Mouse (Mus musculus) forebrain, postnatal 0 days (tissue): ENCODE results near the gene Pex11g. TPM values are rescaled to one million over a fixed set of nuclear protein-coding genes. Genes with fewer than 3 reads are reported as not detected.

Experiments
- ATAC-seq: fragments of 200-750 bp; cut with Nextera tagmentation; 2 replicates; pipeline ENCODE4 v1.8.0; 2017; ENCODE audit warnings: mild to moderate bottlenecking, moderate library complexity
- DNase-seq: peaks from one replicate; pipeline ENCODE4 v3.0.0-alpha.2; 2015
- H3K27ac ChIP-seq: fragments of 300-500 bp; sonication (generic); 2 replicates; pipeline ENCODE4 v1.5.1; 2014; ENCODE audit warnings: low read depth, mild to moderate bottlenecking, antibody characterized with exemption, low read length, moderate library complexity, mixed read lengths
- H3K27me3 ChIP-seq: fragments of 300-500 bp; sonication (generic); 2 replicates; pipeline ENCODE4 v1.6.1; 2014; ENCODE audit warnings: mild to moderate bottlenecking, low read length, mixed read lengths; ENCODE audit not compliant: insufficient read depth
- H3K36me3 ChIP-seq: fragments of 300-500 bp; sonication (generic); 2 replicates; pipeline ENCODE4 v1.6.1; 2014; ENCODE audit warnings: mild to moderate bottlenecking, moderate library complexity; ENCODE audit not compliant: insufficient read depth
- H3K4me1 ChIP-seq: fragments of 300-500 bp; sonication (generic); 2 replicates; pipeline ENCODE4 v1.6.1; 2014; ENCODE audit warnings: antibody characterized with exemption; ENCODE audit not compliant: insufficient read depth
- H3K4me2 ChIP-seq: fragments of 300-500 bp; sonication (generic); 2 replicates; pipeline ENCODE4 v1.6.1; 2014; ENCODE audit warnings: low read depth, mild to moderate bottlenecking, moderate library complexity
- H3K4me3 ChIP-seq: fragments of 300-500 bp; sonication (generic); 2 replicates; pipeline ENCODE4 v1.5.1; 2014; ENCODE audit warnings: low read depth, low read length, mixed read lengths
- H3K9ac ChIP-seq: fragments of 300-500 bp; sonication (generic); 2 replicates; pipeline ENCODE4 v1.6.1; 2014; ENCODE audit warnings: mild to moderate bottlenecking
- H3K9me3 ChIP-seq: fragments of 300-500 bp; sonication (generic); 2 replicates; pipeline ENCODE4 v1.6.1; 2016; ENCODE audit warnings: low read length
- CTCF ChIP-seq: sonication (generic); IDR thresholded peaks from 2 replicates; pipeline ENCODE4 v1.5.1; 2016; ENCODE audit warnings: antibody characterized with exemption, control low read depth, low read depth
- WGBS: fragments of 180-500 bp; shearing (Covaris S2); extraction: QIAGEN DNeasy Blood & Tissue Kit; methylation state at CpG from one replicate; pipeline ENCODE4 v1.1.7; 2014; 5-methylcytosine and 5-hydroxymethylcytosine counted together
- polyA plus RNA-seq: library from polyadenylated mRNA; unstranded; fragments of >200 nt; fragmentation: Nextera tagmentation; extraction: Ambion mirVana; gene quantifications from 2 replicates; pipeline ENCODE4 v1.2.1, GENCODE M21; 2015
- total RNA-seq: library from RNA; depleted of rRNA; stranded (reverse); fragments of >200 nt; gene quantifications from 2 replicates; pipeline ENCODE4 v1.2.3, GENCODE M21; 2014

The Pex11g gene
- total and polyA plus RNA-seq, 2 experiments from 2014 or later: 1.3 to 2.0 TPM

DNA sequence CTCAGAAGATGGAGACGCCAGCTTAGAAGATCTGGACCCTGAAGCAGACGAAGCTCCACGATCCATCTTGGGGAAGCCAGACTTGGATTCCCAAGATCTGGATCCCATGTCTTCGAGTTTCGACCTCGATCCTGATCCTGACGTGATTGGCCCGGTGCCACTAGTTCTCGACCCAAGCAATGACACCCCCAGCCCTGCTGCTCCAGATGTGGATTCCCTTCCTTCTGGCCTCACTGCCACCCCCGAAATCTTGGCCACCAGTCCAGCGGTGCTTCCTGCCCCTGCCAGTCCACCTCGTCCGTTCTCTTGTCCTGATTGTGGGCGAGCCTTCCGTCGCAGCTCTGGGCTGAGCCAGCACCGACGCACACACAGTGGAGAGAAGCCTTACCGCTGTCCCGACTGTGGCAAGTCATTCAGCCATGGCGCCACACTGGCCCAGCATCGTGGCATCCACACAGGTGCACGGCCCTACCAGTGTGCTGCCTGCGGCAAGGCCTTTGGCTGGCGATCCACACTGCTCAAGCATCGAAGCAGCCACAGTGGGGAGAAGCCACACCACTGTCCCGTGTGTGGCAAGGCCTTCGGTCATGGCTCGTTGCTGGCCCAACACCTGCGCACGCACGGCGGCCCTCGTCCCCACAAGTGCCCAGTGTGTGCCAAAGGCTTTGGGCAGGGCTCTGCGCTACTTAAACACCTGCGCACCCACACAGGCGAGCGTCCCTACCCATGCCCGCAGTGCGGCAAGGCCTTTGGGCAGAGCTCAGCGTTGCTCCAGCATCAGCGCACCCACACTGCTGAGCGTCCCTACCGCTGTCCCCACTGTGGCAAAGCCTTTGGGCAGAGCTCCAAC, 28.3 kb upstream of the Pex11g start:
- no peak overlapping the region for H3K27ac ChIP-seq

GRCm38 (mm10) chr8:3493845-3494208, 26.3 kb upstream of the Pex11g start:
- Histone ChIP-seq H3K9ac (peak overlapping the region; percentile 98), H3K27ac (peak overlapping the region; percentile 98), H3K9me3 (no peaks in the 10 kb centered on the region), H3K36me3 (peaks cover 23% of the 10 kb centered on the region), H3K4me3 (peak overlapping the region; percentile 93), H3K27me3 (no peaks in the 10 kb centered on the region), H3K4me1 (0 out of 2 replicates have a peak, but pooled peaks cover 4% of the 10 kb centered on the region), H3K4me2 (peak overlapping the region; percentile 55)
- peak; percentile 2; the same call in 1 of the 2 replicates for ATAC-seq
- WGBS: 28% methylated on average over 6 of the region's 6 CpGs
- no peak for TF ChIP-seq CTCF
- DNase-seq: no peak

More for the DNA sequence above, 28.3 kb upstream of the Pex11g start:
- H3K27me3 ChIP-seq: no peaks in the 10 kb centered on the region
- no peak for ATAC-seq
- H3K9ac ChIP-seq: no peak overlapping the region
- no peak overlapping the region for H3K4me3 ChIP-seq
- no peak for DNase-seq
- peaks cover 23% of the 10 kb centered on the region for H3K36me3 ChIP-seq
- no peaks in the 10 kb centered on the region for H3K9me3 ChIP-seq
- 97% methylated on average over 44 of the region's 44 CpGs for WGBS
- H3K4me2 ChIP-seq: no peak overlapping the region
- no peak for TF ChIP-seq CTCF
- H3K4me1 ChIP-seq: peaks cover 5% of the 10 kb centered on the region; the same call in 1 of the 2 replicates

- peaks cover 23% of the 10 kb centered on the region for H3K36me3 ChIP-seq
- H3K4me3 ChIP-seq: peak within 1 kb of the TSS; percentile 93
- 2% methylated on average over 61 of the region's 64 CpGs for WGBS
- ATAC-seq: peak; percentile 94
- 0 out of 2 replicates have a peak, but pooled peaks cover 4% of the 10 kb centered on the region for H3K4me1 ChIP-seq
- H3K4me2 ChIP-seq: peak within 1 kb of the TSS; percentile 55
- no peak for TF ChIP-seq CTCF
- H3K9me3 ChIP-seq: no peaks in the 10 kb centered on the region
- DNase-seq: peak; percentile 87
- no peaks in the 10 kb centered on the region for H3K27me3 ChIP-seq
- H3K27ac ChIP-seq: peak within 1 kb of the TSS; percentile 98
- peak within 1 kb of the TSS; percentile 98 for H3K9ac ChIP-seq
Measured at GRCm38 (mm10) chr8:3492901-3493844, 25.7 kb upstream of the Pex11g start, which contains the start of gene Zfp358. Gene Zfp358, plus strand, starts transcription at chr8:3493138.

DNA sequence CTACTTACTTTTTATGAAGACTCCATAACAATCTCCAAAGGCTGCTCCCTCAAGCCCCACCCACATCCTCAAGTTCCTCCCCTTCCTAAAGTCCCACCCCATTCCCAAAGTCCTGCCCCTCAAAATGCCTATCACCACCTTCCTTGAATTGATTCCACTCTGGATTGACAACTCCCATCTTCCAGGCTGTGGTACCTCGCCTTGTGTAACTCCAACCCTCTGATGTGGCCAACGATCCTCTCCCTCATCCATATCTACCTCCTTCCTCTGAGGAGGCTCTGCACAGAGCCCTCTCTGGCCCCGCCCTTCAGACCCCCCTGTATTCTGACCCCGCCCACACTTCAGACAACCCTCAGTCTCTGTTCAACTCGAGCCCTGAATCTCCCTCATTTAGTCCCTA, 17.7 kb upstream of the Pex11g start:
- WGBS: 29% methylated on average over 5 of the region's 5 CpGs
- ATAC-seq (no peak), DNase-seq (no peak)
- no peaks in the 10 kb centered on the region for H3K27me3 ChIP-seq
- no peak for TF ChIP-seq CTCF
- no peak overlapping the region for H3K4me2 ChIP-seq
- H3K9me3 ChIP-seq: no peaks in the 10 kb centered on the region
- H3K4me1 ChIP-seq: no peaks in the 10 kb centered on the region
- no peak overlapping the region for H3K27ac ChIP-seq
- no peak overlapping the region for H3K9ac ChIP-seq
- H3K36me3 ChIP-seq: no peaks in the 10 kb centered on the region
- H3K4me3 ChIP-seq: no peak overlapping the region

DNA sequence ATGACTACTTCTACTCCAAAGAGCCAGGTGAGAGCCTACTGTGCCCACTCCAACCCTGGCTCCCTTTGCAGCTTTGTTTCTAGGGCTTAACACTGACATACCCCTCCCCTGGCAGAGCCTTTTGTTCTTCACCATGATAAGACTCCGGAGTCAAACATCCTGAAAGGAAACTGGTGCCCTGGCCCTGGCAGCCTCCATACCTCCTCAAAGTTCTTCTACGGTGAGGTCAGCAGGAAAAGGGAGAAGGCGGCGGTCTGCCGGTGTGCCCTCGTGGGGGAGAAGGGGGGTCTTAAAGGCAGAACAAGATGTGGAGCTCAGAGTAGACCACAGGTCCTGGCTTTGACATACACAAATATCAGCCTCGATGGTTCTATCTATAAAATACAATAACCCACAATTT, 16.1 kb upstream of the Pex11g start:
- Histone ChIP-seq H3K9ac (no peak overlapping the region), H3K36me3 (no peaks in the 10 kb centered on the region), H3K27me3 (no peaks in the 10 kb centered on the region), H3K9me3 (no peaks in the 10 kb centered on the region), H3K4me1 (no peaks in the 10 kb centered on the region), H3K4me3 (no peak overlapping the region), H3K4me2 (no peak overlapping the region), H3K27ac (no peak overlapping the region)
- ATAC-seq (no peak), DNase-seq (no peak)
- no peak for TF ChIP-seq CTCF
- 86% methylated on average over 7 of the region's 7 CpGs for WGBS

DNA sequence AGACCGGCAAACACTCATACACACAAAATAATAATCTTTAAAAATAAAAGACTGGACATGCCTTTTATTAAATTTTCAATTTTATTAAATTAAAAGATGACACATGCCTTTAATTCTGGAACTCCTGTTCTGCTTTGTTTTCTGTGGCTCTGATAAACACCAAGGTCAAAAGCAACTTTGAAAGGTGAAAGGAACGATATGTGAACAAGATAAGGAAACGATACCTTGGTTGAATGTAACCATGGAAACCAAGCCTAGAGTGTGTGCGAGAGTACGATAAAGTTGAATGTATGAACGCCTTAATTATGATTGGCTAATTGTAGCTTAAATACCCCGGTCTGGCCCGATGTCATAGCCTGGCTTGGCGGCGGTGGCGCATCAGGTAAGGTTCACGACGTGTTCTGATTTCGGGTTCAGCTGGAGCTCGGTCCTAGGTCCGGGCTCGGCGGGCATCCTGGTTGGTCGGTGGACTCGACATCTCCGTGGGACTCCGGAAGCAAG, 14.8 kb upstream of the Pex11g start:
- Histone ChIP-seq H3K4me2 (no peak overlapping the region), H3K36me3 (no peaks in the 10 kb centered on the region), H3K4me3 (no peak overlapping the region), H3K27ac (no peak overlapping the region), H3K4me1 (no peaks in the 10 kb centered on the region), H3K9me3 (no peaks in the 10 kb centered on the region), H3K9ac (no peak overlapping the region), H3K27me3 (no peaks in the 10 kb centered on the region)
- 86% methylated on average over 22 of the region's 22 CpGs for WGBS
- no peak for TF ChIP-seq CTCF
- ATAC-seq (no peak), DNase-seq (no peak)
